Mouse (Mus musculus) adrenal gland, postnatal 10 days (tissue): ENCODE measurements around the gene Cst11. TPM values are rescaled to one million over a fixed set of nuclear protein-coding genes. Genes with fewer than 3 reads are reported as not detected.
"Not testable (repeated sequence)": the region's sequence is repeated elsewhere in the genome, so short reads cannot be mapped to it uniquely, and the experiment has no call there.

Source experiments
- DNase-seq: peaks from one replicate; pipeline ENCODE4 v3.0.0; 2021; ENCODE audit warnings: mixed read lengths
- long read RNA-seq, 2 experiments: library from polyadenylated mRNA; stranded (forward); transcript quantifications; one replicate each; pipeline ENCODE4 v2.0.0; 2021
- total RNA-seq, 2 experiments: library from RNA; stranded (reverse); gene quantifications; 2 replicates each; pipeline ENCODE4 v1.2.3; 2021

The Cst11 gene
- not detected for total RNA-seq
- long read RNA-seq, experiment 1 = 0 reads
- long read RNA-seq, experiment 2 = 0 reads

GRCm38 (mm10) chr2:148771397-148771796 lies at the start of gene Cst11:
Gene Cst11, minus strand, starts transcription at chr2:148771497.
- not testable (repeated sequence) for DNase-seq

- DNase-seq = no peak
Observed at GRCm38 (mm10) chr2:148819909-148820308, 48.6 kb upstream of the Cst11 start, which contains the start of gene Cst13. Gene Cst13, plus strand, starts transcription at chr2:148820081.

GRCm38 (mm10) chr2:148806696-148807095 lies 35.4 kb upstream of the Cst11 start:
- DNase-seq = no peak

GRCm38 (mm10) chr2:148801491-148801921 lies 30.2 kb upstream of the Cst11 start:
- DNase-seq = peak; percentile 10

- peak; percentile 11 for DNase-seq
Observed at GRCm38 (mm10) chr2:148798485-148798884, 27.2 kb upstream of the Cst11 start, which contains the start of gene Cst8. Gene Cst8, plus strand, starts transcription at chr2:148798785.

- no peak for DNase-seq
Observed at GRCm38 (mm10) chr2:148789142-148789541, 17.8 kb upstream of the Cst11 start, which contains the start of gene Cst12. Gene Cst12, plus strand, starts transcription at chr2:148789361.

GRCm38 (mm10) chr2:148781709-148782108 lies 10.4 kb upstream of the Cst11 start, which contains the start of gene 8030411F24Rik:
Gene 8030411F24Rik, plus strand, starts transcription at chr2:148782009.
- no peak for DNase-seq

- DNase-seq = no peak
Observed at GRCm38 (mm10) chr2:148763648-148764388, 7.5 kb downstream of the Cst11 start.

GRCm38 (mm10) chr2:148754310-148754846 lies 16.9 kb downstream of the Cst11 start:
- DNase-seq = no peak

GRCm38 (mm10) chr2:148751893-148752813 lies 19.1 kb downstream of the Cst11 start:
- DNase-seq = peak; percentile 81

GRCm38 (mm10) chr2:148750058-148750457 lies 21.2 kb downstream of the Cst11 start, which contains the start of gene Cstl1:
Gene Cstl1, plus strand, starts transcription at chr2:148750358.
- DNase-seq = no peak

GRCm38 (mm10) chr2:148743846-148744407 lies 27.4 kb downstream of the Cst11 start:
- DNase-seq = no peak

- no peak for DNase-seq
Observed at GRCm38 (mm10) chr2:148743001-148743400, 28.3 kb downstream of the Cst11 start.

- DNase-seq = peak; percentile 97
Observed at GRCm38 (mm10) chr2:148732327-148733000, 38.8 kb downstream of the Cst11 start, which contains the start of gene Napb. Gene Napb, minus strand, starts transcription at chr2:148732467.

- DNase-seq = peak; percentile 30
Observed at GRCm38 (mm10) chr2:148731614-148732326, 39.5 kb downstream of the Cst11 start.

GRCm38 (mm10) chr2:148719271-148719995 lies 51.9 kb downstream of the Cst11 start:
- peak; percentile 16 for DNase-seq
